Mouse (Mus musculus): ENCODE data around the gene Sf3b2.

Sf3b2 gene

GRCm38 (mm10) chr19:5294972-5295735 lies at the start of gene Sf3b2:
Gene Sf3b2 (minus strand): TSS chr19:5295455.
- peak; percentile 99 for DNase-seq (ENCODE audit: low spot score)

DNA sequence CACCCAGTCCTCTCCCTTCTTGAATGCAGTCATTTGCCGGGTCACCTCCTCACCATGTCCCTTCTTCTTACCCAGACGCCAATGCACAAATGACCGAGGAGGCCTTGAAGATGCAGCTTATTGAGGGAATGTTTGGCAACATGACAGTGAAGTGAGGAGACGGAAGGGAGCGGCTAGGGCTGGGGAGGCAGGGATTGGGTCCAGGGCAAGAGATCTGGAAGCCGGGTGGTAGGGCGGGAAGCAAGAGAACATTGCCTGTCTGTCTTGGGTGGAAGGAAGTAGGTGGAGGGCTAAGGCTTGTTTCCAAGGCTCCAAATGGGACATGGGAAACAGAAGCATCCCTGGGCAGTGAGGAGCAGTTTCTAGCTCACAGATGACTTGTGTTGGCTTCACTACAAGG lies 46.1 kb upstream of the Sf3b2 start:
- no peak for DNase-seq (ENCODE audit: low spot score)

DNA sequence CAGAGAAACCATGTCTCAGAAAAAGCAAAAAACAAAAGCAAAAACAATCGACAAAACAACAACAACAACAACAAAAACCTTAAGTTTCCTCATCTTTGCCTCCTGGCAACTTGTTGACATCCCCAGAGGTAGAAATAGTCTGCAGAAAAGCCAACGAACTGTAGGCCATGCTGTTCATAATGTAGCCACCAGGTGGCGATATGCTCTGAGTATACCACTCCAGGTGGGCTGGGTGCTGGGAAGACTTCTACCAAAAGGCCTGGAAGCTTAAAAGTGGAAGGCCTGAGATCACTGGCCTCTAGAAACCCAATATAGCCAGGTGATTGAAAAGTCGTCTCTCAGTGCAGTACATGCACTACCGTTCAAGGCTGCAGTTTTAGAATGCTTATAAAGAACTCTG lies 42.7 kb upstream of the Sf3b2 start:
- peak; percentile 85 for DNase-seq (ENCODE audit: low spot score)

DNA sequence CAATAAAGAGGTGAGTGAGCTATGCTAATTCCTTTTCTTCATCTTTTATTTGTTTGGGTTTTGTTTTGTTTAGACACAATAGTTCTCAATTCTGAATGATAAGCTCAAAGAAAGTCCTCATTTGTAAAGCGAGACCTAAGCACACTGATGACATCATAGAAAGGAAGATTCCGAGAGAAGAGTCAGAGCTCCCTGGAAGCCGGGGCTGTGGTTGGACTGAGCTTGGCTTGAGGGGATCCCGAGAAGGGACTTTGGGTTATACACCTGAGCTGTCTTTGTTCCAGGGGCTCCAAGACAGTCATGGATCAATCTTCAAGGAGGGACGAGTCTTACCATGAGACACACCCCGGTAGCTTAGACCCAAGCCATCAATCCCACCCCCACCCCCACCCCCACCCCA lies 40.2 kb upstream of the Sf3b2 start, which contains the start of gene Catsper1:
Gene Catsper1, plus strand, starts transcription at position 301 of the 400 bp plus-strand sequence.
- no peak for DNase-seq (ENCODE audit: low spot score)

DNA sequence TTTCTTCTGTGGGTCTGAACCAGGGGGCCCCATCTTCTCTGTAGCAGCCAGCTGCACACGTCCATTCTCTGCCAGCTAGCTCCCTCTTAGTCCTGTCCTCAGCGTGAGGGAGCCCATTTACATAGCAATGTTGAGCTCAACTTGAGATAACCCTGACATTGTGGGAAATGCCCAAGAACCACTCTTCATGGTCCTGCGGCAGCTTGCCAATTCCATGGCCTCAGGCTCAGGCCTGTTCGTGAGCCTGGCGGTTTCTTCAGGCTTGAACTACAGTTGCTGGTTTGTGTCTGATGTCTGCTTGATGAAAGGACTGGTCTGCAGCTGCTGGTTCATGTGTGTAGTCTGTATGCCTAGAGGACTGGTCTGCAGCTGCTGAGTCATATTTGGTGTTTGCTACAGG lies 39.5 kb upstream of the Sf3b2 start:
- DNase-seq (ENCODE audit: low spot score) = no peak

GRCm38 (mm10) chr19:5327970-5328369 lies 32.7 kb upstream of the Sf3b2 start:
- no peak for DNase-seq (ENCODE audit: low spot score)

- no peak for DNase-seq (ENCODE audit: low spot score)
Observed at GRCm38 (mm10) chr19:5323801-5324200, 28.5 kb upstream of the Sf3b2 start.

- no peak for DNase-seq (ENCODE audit: low spot score)
Observed at GRCm38 (mm10) chr19:5313189-5313588, 17.9 kb upstream of the Sf3b2 start.

GRCm38 (mm10) chr19:5309025-5309424 lies 13.8 kb upstream of the Sf3b2 start:
- DNase-seq (ENCODE audit: low spot score) = no peak

GRCm38 (mm10) chr19:5306968-5307734 lies 11.9 kb upstream of the Sf3b2 start:
- DNase-seq (ENCODE audit: low spot score) = no peak

DNA sequence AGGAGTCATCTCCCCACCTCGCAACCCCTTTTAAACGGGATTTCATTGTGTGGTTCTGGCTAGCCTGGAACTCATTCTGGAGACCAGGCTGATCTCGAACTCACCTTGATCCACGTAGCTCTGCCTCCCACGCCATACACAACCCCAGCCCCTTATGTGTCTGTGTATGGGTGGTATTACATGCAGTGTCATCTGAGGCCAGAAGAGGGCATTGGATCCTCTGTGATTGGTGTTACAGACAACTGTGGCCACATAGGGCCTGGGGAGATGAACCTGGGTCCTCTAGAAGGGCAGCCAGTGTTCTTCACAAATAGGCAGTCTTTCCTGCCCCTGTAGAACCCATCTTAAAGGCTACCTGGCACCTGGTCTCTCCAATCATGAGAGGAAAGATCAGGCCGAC lies 11.0 kb upstream of the Sf3b2 start:
- DNase-seq (ENCODE audit: low spot score) = no peak

GRCm38 (mm10) chr19:5302455-5302854 lies 7.2 kb upstream of the Sf3b2 start:
- DNase-seq (ENCODE audit: low spot score) = peak; percentile 52

GRCm38 (mm10) chr19:5300588-5300987 lies 5.3 kb upstream of the Sf3b2 start:
- no peak for DNase-seq (ENCODE audit: low spot score)

GRCm38 (mm10) chr19:5297903-5298800 lies 2.9 kb upstream of the Sf3b2 start, which contains the start of gene Gal3st3:
Gene Gal3st3 (plus strand): TSS chr19:5298331.
- DNase-seq (ENCODE audit: low spot score) = no peak

DNA sequence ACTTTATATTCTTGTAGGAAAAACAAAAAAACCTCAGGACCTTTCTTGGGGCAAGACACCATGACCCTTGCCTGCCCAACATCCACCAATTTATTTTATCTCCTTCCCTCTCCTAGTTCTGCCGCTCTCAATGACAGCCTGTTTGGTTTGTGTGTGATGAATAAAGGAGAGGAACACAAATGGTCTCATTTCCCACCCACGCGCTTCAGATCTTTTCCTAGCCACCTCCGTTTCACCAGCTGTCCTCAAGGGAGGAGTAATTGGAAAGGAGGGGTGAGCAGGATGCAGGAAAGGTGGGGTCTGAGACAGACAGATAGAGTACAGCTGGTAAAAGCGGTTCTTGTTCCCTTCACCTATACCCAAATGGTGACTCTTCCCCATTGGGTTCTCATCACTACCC lies 1.4 kb upstream of the Sf3b2 start:
- peak; percentile 74 for DNase-seq (ENCODE audit: low spot score)

DNA sequence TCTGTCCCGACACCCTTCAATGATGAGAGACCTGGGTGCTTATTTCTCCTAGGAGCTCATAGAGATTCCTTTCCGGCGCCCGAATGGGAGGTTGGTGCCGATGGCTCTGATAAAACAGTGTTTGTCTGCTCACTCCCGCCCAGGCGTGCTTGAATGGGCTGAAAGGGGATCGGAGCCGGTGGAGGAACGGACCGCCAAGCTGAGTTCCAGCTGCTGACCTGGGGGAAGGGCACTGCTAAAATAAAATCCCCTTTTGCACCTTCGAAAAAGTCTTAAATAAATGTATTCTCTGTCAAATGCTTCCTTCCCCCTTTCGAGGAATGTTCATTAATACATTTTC lies 451 bp upstream of the Sf3b2 start:
- DNase-seq (ENCODE audit: low spot score) = no peak

- DNase-seq (ENCODE audit: low spot score) = no peak
Observed at GRCm38 (mm10) chr19:5278381-5278780, 16.9 kb downstream of the Sf3b2 start.

DNA sequence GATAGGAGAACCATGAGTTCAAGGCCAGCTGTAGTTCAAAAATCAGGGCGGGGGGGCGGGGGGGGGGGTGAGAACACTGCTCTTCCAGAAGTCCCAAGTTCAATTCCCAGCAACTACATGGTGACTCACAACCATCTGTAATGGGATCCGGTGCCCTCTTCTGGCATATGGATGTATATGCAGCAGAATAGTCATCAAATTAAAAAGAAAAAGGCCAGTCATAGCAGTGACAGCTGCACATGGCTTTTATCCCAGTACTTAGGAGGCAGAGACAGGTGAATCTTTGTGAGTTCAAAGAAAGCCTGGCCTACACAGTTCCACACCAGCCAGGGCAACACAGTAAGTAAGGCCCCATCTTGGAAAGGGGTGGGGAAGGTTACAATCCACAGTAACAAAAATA lies 18.1 kb downstream of the Sf3b2 start:
- DNase-seq (ENCODE audit: low spot score) = no peak

DNA sequence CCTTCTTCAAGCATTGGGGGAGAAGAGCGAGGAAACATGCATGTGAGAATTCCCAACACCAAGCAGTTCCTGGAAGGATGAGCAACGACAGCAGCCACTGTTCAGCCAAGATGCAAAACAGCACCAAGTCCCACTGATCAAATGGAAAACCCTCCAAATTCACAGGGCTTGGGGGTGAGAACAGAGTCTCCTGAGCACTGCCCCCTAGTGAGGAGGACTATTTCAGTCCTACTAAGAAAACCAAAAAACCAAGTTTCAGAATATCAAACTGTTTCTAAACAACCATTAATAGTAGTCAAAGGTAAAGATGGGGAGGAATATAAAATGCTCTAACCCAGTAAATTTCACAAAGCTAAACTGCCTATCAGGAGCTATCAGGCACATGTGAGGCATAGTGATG lies 18.7 kb downstream of the Sf3b2 start:
- no peak for DNase-seq (ENCODE audit: low spot score)

DNA sequence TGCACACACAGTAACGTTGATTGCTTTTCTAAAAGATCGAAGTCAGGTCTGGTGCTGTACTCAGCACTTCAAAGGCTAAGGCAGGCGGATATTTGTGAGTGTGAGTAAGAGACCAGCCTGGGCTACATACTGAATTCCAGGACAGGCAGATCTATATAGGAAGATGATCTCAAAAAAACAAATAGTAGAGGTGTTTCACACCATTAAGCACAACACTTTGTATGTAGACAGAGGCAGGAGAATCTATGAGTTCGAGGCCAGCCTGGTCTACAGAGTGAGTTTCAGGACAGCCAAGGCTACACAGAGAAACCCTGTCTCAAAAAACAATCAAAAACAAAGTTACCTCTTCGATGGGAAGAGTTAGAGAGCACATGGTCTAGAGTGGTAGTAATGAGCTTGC lies 19.5 kb downstream of the Sf3b2 start:
- DNase-seq (ENCODE audit: low spot score) = no peak

- DNase-seq (ENCODE audit: low spot score) = no peak
Observed at GRCm38 (mm10) chr19:5274641-5275040, 20.6 kb downstream of the Sf3b2 start.

DNA sequence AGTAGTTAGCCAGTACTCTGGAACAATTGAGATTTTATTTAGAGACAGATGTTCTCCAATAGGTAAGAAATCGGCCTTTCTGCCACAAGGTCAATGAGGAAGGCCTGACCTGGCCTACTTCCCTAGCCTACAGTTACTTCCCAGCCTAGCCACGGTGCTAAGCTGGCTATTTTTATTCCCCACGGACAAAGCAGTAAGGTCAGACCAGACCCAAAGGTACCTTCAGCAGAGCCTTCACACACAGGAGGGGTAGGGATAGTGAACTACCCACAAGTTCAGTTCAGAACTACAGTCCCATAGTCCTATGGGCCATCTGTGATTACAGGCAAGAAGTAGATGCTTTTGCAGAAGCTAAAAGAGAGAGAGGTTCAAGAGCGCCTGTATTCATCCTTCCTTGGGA lies 21.3 kb downstream of the Sf3b2 start:
- no peak for DNase-seq (ENCODE audit: low spot score)
